Mouse (Mus musculus) limb, embryonic 12.5 days (tissue): ENCODE measurements at regions not wholly inside any gene's neighbourhood (a gene's known extent, or its start where the extent isn't known, plus 50 kb on each side); places are given as distances from the start of the nearest gene placed in this dataset.

Source experiments
- ATAC-seq: fragments of 200-750 bp; cut with Nextera tagmentation; 2 replicates; pipeline ENCODE4 v1.8.0; 2017; ENCODE audit warnings: low read depth, moderate TSS enrichment; ENCODE audit not compliant: insufficient number of reproducible peaks, insufficient read depth, low FRiP score, low TSS enrichment
- H3K27ac ChIP-seq: fragments of 300-500 bp; sonication (generic); 2 replicates; pipeline ENCODE4 v1.5.1; 2016; ENCODE audit warnings: mild to moderate bottlenecking, moderate library complexity
- H3K27me3 ChIP-seq: fragments of 300-500 bp; sonication (generic); 2 replicates; pipeline ENCODE4 v1.6.1; 2016; ENCODE audit warnings: mild to moderate bottlenecking, moderate library complexity
- H3K36me3 ChIP-seq: fragments of 300-500 bp; sonication (generic); 2 replicates; pipeline ENCODE4 v1.6.1; 2016; ENCODE audit warnings: mild to moderate bottlenecking, moderate library complexity
- H3K4me1 ChIP-seq: fragments of 300-500 bp; sonication (generic); replicated peaks from 2 replicates; pipeline ENCODE4 v1.6.1; 2016
- H3K4me2 ChIP-seq: fragments of 300-500 bp; sonication (generic); 2 replicates; pipeline ENCODE4 v1.6.1; 2016; ENCODE audit warnings: mild to moderate bottlenecking, moderate library complexity
- H3K4me3 ChIP-seq: fragments of 300-500 bp; sonication (generic); replicated peaks from 2 replicates; pipeline ENCODE4 v1.5.1; 2016; ENCODE audit warnings: mild to moderate bottlenecking
- H3K9ac ChIP-seq: fragments of 300-500 bp; sonication (generic); replicated peaks from 2 replicates; pipeline ENCODE4 v1.6.1; 2016; ENCODE audit warnings: mild to moderate bottlenecking, moderate library complexity
- H3K9me3 ChIP-seq: fragments of 300-500 bp; sonication (generic); 2 replicates; pipeline ENCODE4 v1.6.1; 2016; ENCODE audit warnings: mild to moderate bottlenecking, moderate library complexity
- WGBS: fragments of 180-500 bp; shearing (Covaris S2); methylation state at CpG from one replicate; pipeline ENCODE4 v1.1.7; 2016; 5-methylcytosine and 5-hydroxymethylcytosine counted together

- WGBS, result 86% methylated on average over 5 of the region's 5 CpGs
- ATAC-seq, result no peak
Observed at GRCm38 (mm10) chr16:95839512-95840253, 137.8 kb downstream of the Ets2 start.

GRCm38 (mm10) chr16:95838886-95839430, 137.1 kb downstream of the Ets2 start:
- Histone ChIP-seq H3K9ac (no peak overlapping the region), H3K4me1 (peaks cover 20% of the 10 kb centered on the region), H3K27me3 (no peaks in the 10 kb centered on the region), H3K27ac (no peak overlapping the region), H3K4me2 (no peak overlapping the region), H3K4me3 (no peak overlapping the region), H3K9me3 (peaks cover 9% of the 10 kb centered on the region; the same call in 1 of the 2 replicates), H3K36me3 (no peaks in the 10 kb centered on the region)
- ATAC-seq, result no peak
- WGBS, result 81% methylated on average over 1 of the region's 1 CpGs

More at GRCm38 (mm10) chr16:95839512-95840253, 137.8 kb downstream of the Ets2 start:
- H3K36me3 ChIP-seq, result no peaks in the 10 kb centered on the region
- H3K27me3 ChIP-seq, result no peaks in the 10 kb centered on the region
- peaks cover 10% of the 10 kb centered on the region; the same call in 1 of the 2 replicates for H3K9me3 ChIP-seq
- no peak overlapping the region for H3K4me2 ChIP-seq
- H3K9ac ChIP-seq, result no peak overlapping the region
- H3K27ac ChIP-seq, result no peak overlapping the region
- H3K4me1 ChIP-seq, result peaks cover 15% of the 10 kb centered on the region
- H3K4me3 ChIP-seq, result no peak overlapping the region

GRCm38 (mm10) chr16:95838478-95838846, 136.6 kb downstream of the Ets2 start:
- H3K9ac ChIP-seq, result no peak overlapping the region
- H3K27me3 ChIP-seq, result no peaks in the 10 kb centered on the region
- H3K36me3 ChIP-seq, result no peaks in the 10 kb centered on the region
- WGBS, result 96% methylated on average over 3 of the region's 3 CpGs
- H3K9me3 ChIP-seq, result peaks cover 4% of the 10 kb centered on the region; the same call in 1 of the 2 replicates
- H3K27ac ChIP-seq, result no peak overlapping the region
- ATAC-seq, result no peak
- H3K4me3 ChIP-seq, result no peak overlapping the region
- peaks cover 25% of the 10 kb centered on the region for H3K4me1 ChIP-seq
- H3K4me2 ChIP-seq, result no peak overlapping the region

- no peaks in the 10 kb centered on the region for H3K36me3 ChIP-seq
- no peaks in the 10 kb centered on the region for H3K9me3 ChIP-seq
- H3K4me1 ChIP-seq, result peaks cover 30% of the 10 kb centered on the region
- no peak overlapping the region for H3K4me2 ChIP-seq
- no peak overlapping the region for H3K4me3 ChIP-seq
- H3K27me3 ChIP-seq, result no peaks in the 10 kb centered on the region
- WGBS, result 81% methylated on average over 5 of the region's 5 CpGs
- ATAC-seq, result no peak
- no peak overlapping the region for H3K27ac ChIP-seq
- H3K9ac ChIP-seq, result no peak overlapping the region
Observed at GRCm38 (mm10) chr16:95837723-95838477, 136.0 kb downstream of the Ets2 start.

- no peak overlapping the region for H3K4me3 ChIP-seq
- no peak overlapping the region for H3K4me2 ChIP-seq
- H3K27me3 ChIP-seq, result no peaks in the 10 kb centered on the region
- no peak overlapping the region for H3K9ac ChIP-seq
- ATAC-seq, result no peak
- H3K4me1 ChIP-seq, result peaks cover 47% of the 10 kb centered on the region
- H3K9me3 ChIP-seq, result no peaks in the 10 kb centered on the region
- H3K27ac ChIP-seq, result peak overlapping the region; percentile 88
- H3K36me3 ChIP-seq, result no peaks in the 10 kb centered on the region
- WGBS, result 91% methylated on average over 1 of the region's 1 CpGs
Observed at GRCm38 (mm10) chr16:95835941-95836340, 134.1 kb downstream of the Ets2 start.

GRCm38 (mm10) chr16:95834556-95835288, 132.8 kb downstream of the Ets2 start:
- peak overlapping the region; percentile 88 for H3K27ac ChIP-seq
- peaks cover 47% of the 10 kb centered on the region for H3K4me1 ChIP-seq
- H3K27me3 ChIP-seq, result no peaks in the 10 kb centered on the region
- H3K36me3 ChIP-seq, result no peaks in the 10 kb centered on the region
- peak; percentile 51; the same call in 1 of the 2 replicates for ATAC-seq
- H3K9ac ChIP-seq, result no peak overlapping the region
- WGBS, result 15% methylated on average over 11 of the region's 11 CpGs
- no peak overlapping the region for H3K4me3 ChIP-seq
- H3K4me2 ChIP-seq, result peak overlapping the region; percentile 23
- no peaks in the 10 kb centered on the region for H3K9me3 ChIP-seq

GRCm38 (mm10) chr16:95833455-95833854, 131.6 kb downstream of the Ets2 start:
- Histone ChIP-seq H3K9ac (no peak overlapping the region), H3K27ac (peak overlapping the region; percentile 88), H3K4me3 (no peak overlapping the region), H3K27me3 (no peaks in the 10 kb centered on the region), H3K4me1 (peaks cover 47% of the 10 kb centered on the region), H3K36me3 (no peaks in the 10 kb centered on the region), H3K4me2 (peak overlapping the region; percentile 23), H3K9me3 (no peaks in the 10 kb centered on the region)
- no peak for ATAC-seq
- WGBS, result 59% methylated on average over 10 of the region's 10 CpGs

- Histone ChIP-seq H3K36me3 (no peaks in the 10 kb centered on the region), H3K4me2 (no peak overlapping the region), H3K27me3 (no peaks in the 10 kb centered on the region), H3K4me1 (peaks cover 47% of the 10 kb centered on the region), H3K4me3 (no peak overlapping the region), H3K27ac (peak overlapping the region; percentile 81), H3K9me3 (no peaks in the 10 kb centered on the region), H3K9ac (peak overlapping the region; percentile 40; the same call in 1 of the 2 replicates)
- 75% methylated on average over 9 of the region's 9 CpGs for WGBS
- no peak for ATAC-seq
Observed at GRCm38 (mm10) chr16:95832346-95832739, 130.5 kb downstream of the Ets2 start.

- no peaks in the 10 kb centered on the region for H3K27me3 ChIP-seq
- H3K36me3 ChIP-seq, result no peaks in the 10 kb centered on the region
- peak overlapping the region; percentile 40; the same call in 1 of the 2 replicates for H3K9ac ChIP-seq
- no peak overlapping the region for H3K4me2 ChIP-seq
- H3K27ac ChIP-seq, result peak overlapping the region; percentile 81
- peaks cover 47% of the 10 kb centered on the region for H3K4me1 ChIP-seq
- no peak overlapping the region for H3K4me3 ChIP-seq
- no peaks in the 10 kb centered on the region for H3K9me3 ChIP-seq
- ATAC-seq, result no peak; the same call in 1 of the 2 replicates
- WGBS, result 52% methylated on average over 11 of the region's 11 CpGs
Observed at GRCm38 (mm10) chr16:95831566-95832345, 129.9 kb downstream of the Ets2 start.

GRCm38 (mm10) chr16:95827402-95827737, 125.5 kb downstream of the Ets2 start:
- H3K36me3 ChIP-seq, result no peaks in the 10 kb centered on the region
- H3K27me3 ChIP-seq, result no peaks in the 10 kb centered on the region
- no peak overlapping the region for H3K4me2 ChIP-seq
- H3K9ac ChIP-seq, result no peak overlapping the region
- H3K9me3 ChIP-seq, result no peaks in the 10 kb centered on the region
- no peak for ATAC-seq
- 62% methylated on average over 6 of the region's 6 CpGs for WGBS
- H3K4me3 ChIP-seq, result no peak overlapping the region
- H3K27ac ChIP-seq, result no peak overlapping the region
- peaks cover 49% of the 10 kb centered on the region for H3K4me1 ChIP-seq
